Mouse (Mus musculus) layer of hippocampus, postnatal 10 days (tissue): ENCODE results near the gene Lad1. TPM values are rescaled to one million over a fixed set of nuclear protein-coding genes. Genes with fewer than 3 reads are reported as not detected.

Source experiments
- DNase-seq, 2 experiments: peaks; one replicate each; pipeline ENCODE4 v3.0.0; 2021; ENCODE audit warnings: low spot score in 2 of 2
- total RNA-seq, 2 experiments: library from RNA; stranded (reverse); gene quantifications; 2 replicates each; pipeline ENCODE4 v1.2.3; 2021

Lad1 gene
- total RNA-seq, 2 experiments from 2014 or later: 0.64 to 1.1 TPM

- DNase-seq: no peak
These were observed 50.2 kb downstream of the Lad1 start for GRCm38 (mm10) chr1:135868570-135868969.

GRCm38 (mm10) chr1:135872991-135873390, 54.6 kb downstream of the Lad1 start:
- no peak for DNase-seq

- DNase-seq: no peak
These were observed 58.9 kb downstream of the Lad1 start for GRCm38 (mm10) chr1:135877248-135877647.

- DNase-seq: peak; percentile 59 to 71
These were observed 64.1 kb downstream of the Lad1 start for GRCm38 (mm10) chr1:135882385-135883109.

Other genes starting within 250 kb of the Lad1 start
- gene Nav1, start 211.3 kb upstream of the Lad1 start, total RNA-seq: 100 to 1,000 TPM; 214 to 218 TPM
- gene Csrp1, start 98.5 kb upstream of the Lad1 start, total RNA-seq: 10 to 100 TPM; 82.2 to 91.4 TPM
- gene Phlda3, start 52.5 kb upstream of the Lad1 start, total RNA-seq: 10 to 100 TPM; 12.3 to 12.7 TPM
- not detected for gene Tnni1, start 39.2 kb upstream of the Lad1 start, total RNA-seq
- 1 to 10 TPM in 1 of 2 experiments, under 1 TPM in 1; 0.42 to 1.7 TPM for gene Tnnt2, start 17.8 kb downstream of the Lad1 start, total RNA-seq
- gene Pkp1, start 100.6 kb downstream of the Lad1 start, total RNA-seq: under 1 TPM in 1 of 2 experiments, not detected in 1; 0.09 TPM
- gene Igfn1, start 187.7 kb downstream of the Lad1 start, total RNA-seq: under 1 TPM; 0.04 to 0.23 TPM
- 10 to 100 TPM; 69.7 to 81.4 TPM for gene Tmem9, start 189.6 kb downstream of the Lad1 start, total RNA-seq
- under 1 TPM in 1 of 2 experiments, not detected in 1; 0.71 TPM for gene Ascl5, start 232.2 kb downstream of the Lad1 start, total RNA-seq
- 1 to 10 TPM in 1 of 2 experiments, under 1 TPM in 1; 0.80 to 1.3 TPM for gene Cacna1s, start 234.2 kb downstream of the Lad1 start, total RNA-seq